Mouse (Mus musculus): ENCODE data around the gene Spata5.

DNA sequence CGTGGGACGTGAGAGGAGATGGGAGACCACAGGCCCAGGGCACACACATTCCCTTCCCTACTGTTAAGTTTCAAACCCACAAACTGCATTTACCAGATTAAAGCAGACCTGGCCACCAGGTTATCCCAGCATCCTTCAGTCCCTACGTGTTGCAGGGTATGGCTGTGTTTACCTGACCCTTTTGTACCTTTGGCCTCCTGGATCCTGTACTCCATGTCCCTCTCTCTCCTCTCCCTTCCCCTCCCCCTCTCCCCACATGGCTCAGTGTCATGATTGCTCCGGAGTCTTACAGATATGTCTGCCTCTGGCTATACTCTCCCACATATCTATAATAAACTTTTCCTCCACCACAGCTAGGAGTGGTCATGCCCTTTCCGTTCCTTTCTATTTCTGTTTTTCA, 177.5 kb downstream of the Spata5 start:
- TF ChIP-seq JUND (conservative IDR thresholded peaks at IDR 0.05; ENCODE audit: low read depth, low read length) (no peak), CHD2 (IDR thresholded peaks at IDR 0.05; ENCODE audit: low read length) (no peak), POLR2A (IDR thresholded peaks at IDR 0.05; ENCODE audit: low read depth, low read length) (no peak), EP300 (IDR thresholded peaks at IDR 0.05; ENCODE audit: low read length) (no peak), CTCF (conservative IDR thresholded peaks at IDR 0.05 in 1 of 2, IDR thresholded peaks at IDR 0.05 in 1 of 2; ENCODE audit: low read depth in 2 of 2, low read length in 2 of 2) (no peak), ZMIZ1 (IDR thresholded peaks at IDR 0.05; ENCODE audit: low read depth, low read length) (no peak), SIN3A (IDR thresholded peaks at IDR 0.05; ENCODE audit: low read length) (no peak), ZC3H11A (IDR thresholded peaks at IDR 0.05; ENCODE audit: low read depth, low read length) (no peak), GABPA (IDR thresholded peaks at IDR 0.05; ENCODE audit: insufficient replicate concordance, low read depth, low read length) (no peak), MEF2A (IDR thresholded peaks at IDR 0.05; ENCODE audit: borderline replicate concordance, low read depth, low read length) (no peak), HCFC1 (IDR thresholded peaks at IDR 0.05; ENCODE audit: low read depth, low read length) (no peak), CHD1 (IDR thresholded peaks at IDR 0.05; ENCODE audit: low read depth, low read length) (no peak), E2F4 (IDR thresholded peaks at IDR 0.05; ENCODE audit: insufficient replicate concordance, low read depth, low read length) (no peak)
